Mouse (Mus musculus) bone marrow, adult 2 months (tissue): ENCODE data around the gene Fars2. TPM values are rescaled to one million over a fixed set of nuclear protein-coding genes. Genes with fewer than 3 reads are reported as not detected.
"Not testable (repeated sequence)": the region's sequence is repeated elsewhere in the genome, so short reads cannot be mapped to it uniquely, and the experiment has no call there.

Experiments
- H3K27ac ChIP-seq: fragments of 200-500 bp; 2 replicates; pipeline ENCODE4 v1.5.1; 2012; ENCODE audit warnings: low read depth, mild to moderate bottlenecking, control low read depth, inconsistent platforms, low read length; ENCODE audit not compliant: control insufficient read depth, poor library complexity, insufficient read depth
- H3K4me1 ChIP-seq: fragments of 200-500 bp; 2 replicates; pipeline ENCODE4 v1.6.1; 2011; ENCODE audit warnings: low read length; ENCODE audit not compliant: control insufficient read depth, insufficient read depth
- H3K4me3 ChIP-seq: fragments of 200-500 bp; replicated peaks from 2 replicates; pipeline ENCODE3; 2011; ENCODE audit warnings: mild to moderate bottlenecking, low read depth, low read length, control low read depth; ENCODE audit not compliant: control insufficient read depth
- CTCF ChIP-seq: fragments of 200-500 bp; IDR thresholded peaks from 2 replicates; pipeline ENCODE4 v1.5.1; 2011; ENCODE audit warnings: low read length, control low read depth; ENCODE audit not compliant: control insufficient read depth, insufficient read depth
- POLR2A ChIP-seq: fragments of 200-500 bp; IDR thresholded peaks from 2 replicates; pipeline ENCODE4 v1.6.1; 2011; ENCODE audit warnings: low read depth, mild to moderate bottlenecking, control low read depth, low read length, borderline replicate concordance; ENCODE audit not compliant: control insufficient read depth
- WGBS: fragments of 180-500 bp; shearing (Covaris S2); methylation state at CpG from one replicate; pipeline ENCODE4 v1.1.7; 2018; 5-methylcytosine and 5-hydroxymethylcytosine counted together
- polyA plus RNA-seq: library from polyadenylated mRNA; stranded (reverse); fragments of >200 nt; gene quantifications from 2 replicates; pipeline ENCODE4 v1.2.4, GENCODE M21; 2011; ENCODE audit warnings: low replicate concordance; ENCODE audit not compliant: missing spikeins, insufficient read depth, insufficient read length

The Fars2 gene
- polyA plus RNA-seq, 1 experiment: 29.7 TPM

GRCm38 (mm10) chr13:36463669-36464068, 346.5 kb downstream of the Fars2 start:
- no peak overlapping the region for H3K27ac ChIP-seq
- H3K4me1 ChIP-seq: no peaks in the 10 kb centered on the region
- H3K4me3 ChIP-seq: no peak overlapping the region
- TF ChIP-seq CTCF (no peak), POLR2A (no peak)

DNA sequence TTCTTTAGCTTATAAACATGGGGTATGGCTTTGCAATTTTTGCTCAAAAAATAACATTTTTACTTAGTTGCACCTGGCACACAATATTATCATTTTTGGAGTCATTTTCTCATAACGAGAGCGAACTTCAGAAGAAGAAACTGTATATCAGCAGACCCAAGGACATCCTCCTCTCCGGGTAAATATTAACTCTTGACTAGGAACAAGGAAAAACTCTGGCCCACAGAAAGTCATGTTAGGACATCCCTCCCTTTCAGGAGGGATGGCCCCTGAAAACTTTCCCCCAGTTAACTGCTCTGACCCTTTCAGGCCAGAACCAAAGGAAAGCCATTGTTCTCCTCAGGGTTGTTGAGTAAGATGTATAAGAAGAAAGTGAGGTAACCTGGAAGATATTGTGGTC, 348.9 kb downstream of the Fars2 start:
- 85% methylated on average over 3 of the region's 3 CpGs for WGBS
- H3K4me3 ChIP-seq, H3K27ac ChIP-seq, H3K4me1 ChIP-seq: not testable (repeated sequence)

DNA sequence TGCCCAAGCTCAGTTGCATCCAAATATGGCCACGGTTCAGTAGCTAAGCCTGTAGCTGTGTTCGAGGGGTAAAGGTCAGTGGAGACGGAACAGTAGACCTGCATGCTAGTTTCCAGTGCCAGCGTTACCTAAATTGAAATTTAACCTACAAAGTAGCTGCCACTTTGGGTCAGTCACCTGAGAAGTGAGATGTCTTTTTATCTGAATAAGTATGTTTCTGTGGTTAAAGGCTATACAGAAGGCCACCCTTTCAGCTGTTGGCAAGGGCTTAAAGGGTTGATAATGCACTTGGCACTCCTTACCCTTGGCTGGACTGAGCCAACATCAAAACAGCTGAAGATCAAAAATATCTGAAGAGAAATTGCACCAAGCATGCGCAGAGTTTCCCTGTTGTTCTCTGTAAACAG, 349.3 kb downstream of the Fars2 start:
- no peak overlapping the region for H3K4me3 ChIP-seq
- WGBS: 85% methylated on average over 5 of the region's 5 CpGs
- TF ChIP-seq POLR2A: no peak
- no peak for TF ChIP-seq CTCF
- no peak overlapping the region for H3K27ac ChIP-seq
- no peaks in the 10 kb centered on the region for H3K4me1 ChIP-seq

- 70% methylated on average over 2 of the region's 2 CpGs for WGBS
- TF ChIP-seq POLR2A: no peak
- TF ChIP-seq CTCF: no peak
- Histone ChIP-seq H3K4me1 (no peaks in the 10 kb centered on the region), H3K27ac (no peak overlapping the region), H3K4me3 (no peak overlapping the region)
Observed at GRCm38 (mm10) chr13:36467849-36468248, 350.6 kb downstream of the Fars2 start.

DNA sequence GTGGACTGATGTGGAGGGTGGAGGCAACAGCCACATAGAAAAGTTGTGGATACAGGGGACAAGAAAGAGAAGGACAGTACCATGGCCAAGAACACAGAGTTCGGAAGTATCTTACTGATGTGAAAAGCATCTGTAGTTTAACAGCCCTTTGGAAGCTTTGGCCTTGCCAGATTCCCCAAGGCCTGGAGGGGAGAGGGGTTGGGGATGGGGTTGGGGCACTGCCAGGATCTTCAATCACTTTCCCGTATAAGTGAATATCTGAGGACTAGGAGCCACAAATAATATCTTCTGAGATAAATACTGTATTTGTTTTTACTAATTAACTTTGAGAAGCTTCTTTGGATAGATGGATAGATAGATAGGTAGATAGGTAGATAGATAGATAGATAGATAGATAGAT, 351.8 kb downstream of the Fars2 start:
- no peaks in the 10 kb centered on the region for H3K4me1 ChIP-seq
- no peak for TF ChIP-seq POLR2A
- no peak for TF ChIP-seq CTCF
- H3K27ac ChIP-seq: no peak overlapping the region
- H3K4me3 ChIP-seq: no peak overlapping the region
- WGBS: 85% methylated on average over 2 of the region's 2 CpGs

DNA sequence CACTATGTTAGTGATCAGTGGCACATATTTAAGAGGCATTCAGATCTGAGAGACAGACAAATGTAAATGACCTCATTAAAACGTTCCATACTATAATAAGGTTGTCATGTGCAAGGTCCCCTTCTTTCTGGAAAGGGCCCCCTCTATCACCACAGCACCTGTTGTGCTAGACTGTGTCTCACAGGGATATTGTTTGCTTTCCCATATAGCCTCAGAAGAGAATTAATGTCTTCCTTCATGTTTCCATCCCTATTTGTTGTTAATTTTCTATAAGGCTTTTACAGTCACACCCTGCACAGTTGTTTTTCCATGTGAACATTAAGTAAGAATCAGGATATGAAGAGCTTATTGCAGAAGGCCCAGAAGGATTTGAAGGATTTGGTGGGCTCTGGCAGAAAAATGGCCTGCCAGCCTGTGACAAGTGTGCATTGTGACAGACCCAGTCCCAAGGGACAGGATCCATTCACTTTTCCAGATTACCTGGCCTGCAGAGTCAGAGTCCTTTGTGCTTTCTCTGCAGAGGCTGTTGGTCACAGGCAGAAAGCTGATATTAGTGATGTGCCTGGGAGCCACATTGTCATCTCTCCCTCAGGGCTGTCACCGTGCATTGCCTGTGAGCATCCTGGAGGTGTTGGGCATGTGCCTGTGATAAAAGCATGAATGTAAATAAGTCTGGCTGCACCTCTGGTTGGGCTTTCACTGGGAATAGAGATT, 352.4 kb downstream of the Fars2 start:
- no peak for TF ChIP-seq CTCF
- WGBS: 74% methylated on average over 2 of the region's 2 CpGs
- H3K4me3 ChIP-seq: no peak overlapping the region
- no peak overlapping the region for H3K27ac ChIP-seq
- no peaks in the 10 kb centered on the region for H3K4me1 ChIP-seq

DNA sequence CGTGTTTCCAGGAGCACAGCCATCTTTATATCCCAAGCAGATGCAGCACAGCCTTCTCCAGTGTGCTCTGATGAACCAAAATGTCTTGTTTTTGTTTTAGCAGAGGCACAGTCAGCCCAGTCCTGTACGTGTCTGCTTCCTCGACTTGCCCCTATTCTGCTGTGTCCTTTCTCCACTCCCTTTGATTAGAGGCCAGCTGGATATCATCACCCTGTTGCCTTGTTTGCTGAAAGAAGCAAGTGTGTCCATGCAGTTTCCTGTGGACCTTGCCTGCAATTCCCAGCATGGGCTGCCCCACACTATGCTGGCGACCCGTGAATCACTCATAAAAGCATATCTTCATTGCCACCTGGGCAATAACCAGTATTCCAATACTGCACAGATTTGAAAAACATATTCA, 360.4 kb downstream of the Fars2 start:
- WGBS: 79% methylated on average over 5 of the region's 5 CpGs
- no peaks in the 10 kb centered on the region for H3K4me1 ChIP-seq
- TF ChIP-seq CTCF (no peak), POLR2A (no peak)
- no peak overlapping the region for H3K27ac ChIP-seq
- H3K4me3 ChIP-seq: no peak overlapping the region

DNA sequence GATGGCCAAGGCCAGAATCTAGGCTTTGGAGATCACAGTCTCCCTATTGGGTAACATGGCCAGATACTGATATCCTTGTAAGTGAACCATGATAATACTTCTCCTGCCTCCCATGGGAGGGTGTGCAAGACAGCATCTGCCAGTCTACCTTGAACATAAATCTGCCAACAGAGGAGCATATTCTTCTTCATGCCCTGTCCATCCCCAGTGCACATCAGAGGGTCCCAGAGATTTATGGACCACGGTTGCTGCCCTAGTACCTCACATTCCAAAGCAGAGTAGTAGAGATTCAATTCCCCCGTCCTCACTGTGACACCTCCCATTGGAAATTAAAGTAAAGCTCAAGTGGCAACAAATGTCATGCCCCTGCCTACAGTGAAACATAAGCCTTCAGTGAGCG, 361.0 kb downstream of the Fars2 start:
- Histone ChIP-seq H3K27ac (no peak overlapping the region), H3K4me3 (no peak overlapping the region), H3K4me1 (no peaks in the 10 kb centered on the region)
- 83% methylated on average over 3 of the region's 3 CpGs for WGBS
- TF ChIP-seq CTCF: no peak
- TF ChIP-seq POLR2A: no peak

- 81% methylated on average over 2 of the region's 2 CpGs for whole genome bisulfite sequencing
- Histone ChIP-seq H3K4me1 (no peaks in the 10 kb centered on the region), H3K4me3 (no peak overlapping the region), H3K27ac (no peak overlapping the region)
- no peak for TF ChIP-seq CTCF
- TF ChIP-seq POLR2A: no peak
Observed at GRCm38 (mm10) chr13:36480101-36480500, 362.9 kb downstream of the Fars2 start.
